Mouse (Mus musculus): ENCODE measurements around the gene Pomgnt2.

DNA sequence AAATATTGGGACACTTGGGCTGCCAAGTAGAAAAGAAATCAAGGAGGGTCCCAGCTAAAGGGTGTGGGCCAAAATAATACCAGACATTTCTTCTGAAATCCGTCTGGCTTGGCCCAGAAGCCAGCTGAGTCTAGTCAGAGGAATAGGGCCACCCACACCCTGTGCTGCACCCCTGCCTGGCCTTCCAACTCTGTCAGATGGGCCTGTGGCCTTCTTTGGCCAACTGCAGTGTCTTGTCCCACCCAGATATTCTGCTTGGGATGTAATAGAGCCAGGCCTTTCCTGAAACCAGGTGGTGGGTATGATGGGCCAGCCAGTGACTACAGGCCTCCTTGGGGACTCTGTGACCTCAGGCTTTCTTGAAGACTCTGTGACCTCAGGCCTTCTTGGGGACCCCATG, 23.7 kb downstream of the Pomgnt2 start:
- TF ChIP-seq GATA1 (IDR thresholded peaks at IDR 0.05; ENCODE audit: borderline replicate concordance, low read length): no peak
- no peak for TF ChIP-seq CTCF (IDR thresholded peaks at IDR 0.05; ENCODE audit: low read depth, low read length)
- no peak for TF ChIP-seq TAL1 (conservative IDR thresholded peaks at IDR 0.05; ENCODE audit: low read depth, low read length)
- no peak for TF ChIP-seq POLR2AphosphoS5 (IDR thresholded peaks at IDR 0.05; ENCODE audit: insufficient replicate concordance, low read depth, low read length)

Measured in G1E (cell line).